Mouse (Mus musculus): ENCODE measurements around the gene Misp. TPM values are rescaled to one million over a fixed set of nuclear protein-coding genes. Genes with fewer than 3 reads are reported as not detected.

Gene Misp
- polyA plus RNA-seq, 1 experiment = not detected

DNA sequence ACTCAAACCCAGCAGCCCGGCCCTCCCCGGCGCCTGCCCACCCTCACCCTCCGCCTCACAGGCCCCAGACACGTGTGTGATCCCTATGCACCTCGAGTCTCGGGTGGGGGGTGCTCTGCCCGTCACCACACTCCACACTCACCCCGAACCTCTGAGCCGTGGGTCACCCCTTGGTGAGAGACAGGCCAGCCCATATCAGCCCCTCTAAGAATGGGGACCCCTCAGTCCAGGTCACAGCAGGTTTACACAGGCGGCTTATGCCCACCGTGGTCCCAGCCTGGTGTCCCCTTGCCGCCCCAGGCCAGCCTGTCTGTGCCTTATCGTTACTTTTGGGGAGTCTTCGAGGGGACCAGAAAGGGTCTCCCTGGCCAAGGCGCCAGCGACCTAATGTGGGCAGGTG lies 1.2 kb upstream of the Misp start:
- H3K4me3 ChIP-seq (replicated peaks; ENCODE audit: control insufficient read depth, low read depth, low read length) = no peak overlapping the region
- H3K4me1 ChIP-seq (ENCODE audit: control insufficient read depth, insufficient read depth, low read length) = no peaks in the 10 kb centered on the region; the same call in 1 of the 2 replicates
- no peak overlapping the region; the same call in 1 of the 2 replicates for H3K27ac ChIP-seq (ENCODE audit: control insufficient read depth, insufficient read depth, low read depth, low read length, poor library complexity)
- WGBS = 91% methylated on average over 17 of the region's 17 CpGs
- no peak for TF ChIP-seq CTCF (IDR thresholded peaks at IDR 0.05; ENCODE audit: control insufficient read depth, insufficient read depth, low read length)
- no peak for TF ChIP-seq POLR2A (IDR thresholded peaks at IDR 0.05; ENCODE audit: borderline replicate concordance, control insufficient read depth, low read depth, low read length)

DNA sequence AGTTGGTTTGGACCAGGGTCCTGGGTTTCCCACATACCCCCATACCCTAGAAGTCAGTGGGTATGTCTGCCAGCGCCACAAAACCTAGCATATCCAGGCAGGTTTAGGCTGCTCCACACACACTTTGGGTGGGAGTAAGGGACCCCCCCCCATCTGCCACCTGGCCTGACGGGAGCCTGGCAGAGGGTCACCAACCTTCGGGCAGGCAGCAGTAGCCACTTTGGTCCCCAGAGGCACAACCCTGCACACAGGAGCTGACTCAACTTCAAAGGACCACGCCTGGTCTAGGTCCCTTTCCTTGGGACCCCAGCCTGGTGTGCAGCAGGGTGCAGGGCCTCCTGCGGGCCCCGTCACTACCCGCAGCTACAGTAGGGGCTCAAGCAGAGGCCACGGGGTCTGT lies 512 bp upstream of the Misp start:
- no peak overlapping the region for H3K4me3 ChIP-seq (replicated peaks; ENCODE audit: control insufficient read depth, low read depth, low read length)
- no peak overlapping the region; the same call in 1 of the 2 replicates for H3K27ac ChIP-seq (ENCODE audit: control insufficient read depth, insufficient read depth, low read depth, low read length, poor library complexity)
- TF ChIP-seq CTCF (IDR thresholded peaks at IDR 0.05; ENCODE audit: control insufficient read depth, insufficient read depth, low read length) (no peak), POLR2A (IDR thresholded peaks at IDR 0.05; ENCODE audit: borderline replicate concordance, control insufficient read depth, low read depth, low read length) (no peak)
- H3K4me1 ChIP-seq (ENCODE audit: control insufficient read depth, insufficient read depth, low read length) = no peaks in the 10 kb centered on the region; the same call in 1 of the 2 replicates
- WGBS = 75% methylated on average over 8 of the region's 8 CpGs

DNA sequence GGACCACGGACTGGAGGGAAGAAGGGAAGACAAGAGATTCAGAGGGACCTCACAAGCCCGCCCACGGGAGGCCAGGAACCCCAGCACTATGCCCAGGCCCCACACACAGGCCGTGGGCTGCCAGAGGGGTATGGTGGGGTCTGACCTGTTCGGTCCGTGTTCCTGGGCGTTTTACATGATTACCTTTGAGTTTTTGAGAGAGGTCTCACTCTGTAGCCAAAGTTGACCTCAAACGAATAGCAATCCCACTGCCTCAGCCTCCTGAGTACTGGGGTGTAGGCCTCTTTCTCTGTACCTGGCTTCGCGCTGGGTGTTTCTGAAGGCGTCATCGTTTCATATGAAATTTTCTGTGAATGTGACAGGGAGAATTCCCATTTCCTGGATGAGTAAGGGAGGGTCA lies 942 bp downstream of the Misp start:
- H3K4me3 ChIP-seq (replicated peaks; ENCODE audit: control insufficient read depth, low read depth, low read length) = no peak overlapping the region
- no peak overlapping the region for H3K27ac ChIP-seq (ENCODE audit: control insufficient read depth, insufficient read depth, low read depth, low read length, poor library complexity)
- 89% methylated on average over 12 of the region's 12 CpGs for WGBS
- no peak for TF ChIP-seq POLR2A (IDR thresholded peaks at IDR 0.05; ENCODE audit: borderline replicate concordance, control insufficient read depth, low read depth, low read length)
- TF ChIP-seq CTCF (IDR thresholded peaks at IDR 0.05; ENCODE audit: control insufficient read depth, insufficient read depth, low read length) = no peak
- H3K4me1 ChIP-seq (ENCODE audit: control insufficient read depth, insufficient read depth, low read length) = no peaks in the 10 kb centered on the region; the same call in 1 of the 2 replicates

- no peak overlapping the region for H3K27ac ChIP-seq (ENCODE audit: control insufficient read depth, insufficient read depth, low read depth, low read length, poor library complexity)
- WGBS = 82% methylated on average over 17 of the region's 17 CpGs
- H3K4me1 ChIP-seq (ENCODE audit: control insufficient read depth, insufficient read depth, low read length) = no peaks in the 10 kb centered on the region; the same call in 1 of the 2 replicates
- no peak overlapping the region for H3K4me3 ChIP-seq (replicated peaks; ENCODE audit: control insufficient read depth, low read depth, low read length)
- no peak for TF ChIP-seq POLR2A (IDR thresholded peaks at IDR 0.05; ENCODE audit: borderline replicate concordance, control insufficient read depth, low read depth, low read length)
- TF ChIP-seq CTCF (IDR thresholded peaks at IDR 0.05; ENCODE audit: control insufficient read depth, insufficient read depth, low read length) = no peak
Measured at GRCm38 (mm10) chr10:79822372-79822771, 1.6 kb downstream of the Misp start.

GRCm38 (mm10) chr10:79823011-79823410 lies 2.2 kb downstream of the Misp start:
- H3K27ac ChIP-seq (ENCODE audit: control insufficient read depth, insufficient read depth, low read depth, low read length, poor library complexity) = no peak overlapping the region
- no peaks in the 10 kb centered on the region; the same call in 1 of the 2 replicates for H3K4me1 ChIP-seq (ENCODE audit: control insufficient read depth, insufficient read depth, low read length)
- WGBS = 47% methylated on average over 6 of the region's 6 CpGs
- TF ChIP-seq POLR2A (IDR thresholded peaks at IDR 0.05; ENCODE audit: borderline replicate concordance, control insufficient read depth, low read depth, low read length) = no peak
- no peak for TF ChIP-seq CTCF (IDR thresholded peaks at IDR 0.05; ENCODE audit: control insufficient read depth, insufficient read depth, low read length)
- H3K4me3 ChIP-seq (replicated peaks; ENCODE audit: control insufficient read depth, low read depth, low read length) = no peak overlapping the region

- Histone ChIP-seq H3K27ac (ENCODE audit: control insufficient read depth, insufficient read depth, low read depth, low read length, poor library complexity) (peak overlapping the region; percentile 14; the same call in 1 of the 2 replicates), H3K4me1 (ENCODE audit: control insufficient read depth, insufficient read depth, low read length) (no peaks in the 10 kb centered on the region; the same call in 1 of the 2 replicates), H3K4me3 (replicated peaks; ENCODE audit: control insufficient read depth, low read depth, low read length) (no peak overlapping the region)
- 23% methylated on average over 6 of the region's 6 CpGs for WGBS
- no peak for TF ChIP-seq POLR2A (IDR thresholded peaks at IDR 0.05; ENCODE audit: borderline replicate concordance, control insufficient read depth, low read depth, low read length)
- TF ChIP-seq CTCF (IDR thresholded peaks at IDR 0.05; ENCODE audit: control insufficient read depth, insufficient read depth, low read length) = no peak
Measured at GRCm38 (mm10) chr10:79824413-79824812, 3.6 kb downstream of the Misp start.

DNA sequence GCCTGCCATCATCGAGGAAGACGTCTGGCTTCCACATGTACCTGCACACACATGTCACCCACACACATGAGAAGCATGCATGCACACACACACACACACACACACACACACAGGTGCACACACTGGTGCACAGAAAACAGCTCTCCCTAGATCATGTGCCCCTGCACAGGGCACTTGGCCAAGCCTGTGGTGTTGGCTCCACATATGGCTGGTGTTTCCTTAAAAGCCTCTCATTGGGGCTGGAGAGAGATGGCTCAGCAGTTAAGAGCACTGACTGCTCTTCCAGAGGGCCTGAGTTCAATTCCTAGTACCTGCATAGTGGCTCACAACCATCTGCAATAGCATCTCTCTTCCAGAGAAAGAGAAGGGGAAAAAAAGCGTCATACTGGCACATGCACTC lies 10.8 kb downstream of the Misp start:
- Histone ChIP-seq H3K4me3 (replicated peaks; ENCODE audit: control insufficient read depth, low read depth, low read length) (no peak overlapping the region), H3K27ac (ENCODE audit: control insufficient read depth, insufficient read depth, low read depth, low read length, poor library complexity) (no peak overlapping the region), H3K4me1 (ENCODE audit: control insufficient read depth, insufficient read depth, low read length) (peaks cover 2% of the 10 kb centered on the region; the same call in 1 of the 2 replicates)
- TF ChIP-seq CTCF (IDR thresholded peaks at IDR 0.05; ENCODE audit: control insufficient read depth, insufficient read depth, low read length) (no peak), POLR2A (IDR thresholded peaks at IDR 0.05; ENCODE audit: borderline replicate concordance, control insufficient read depth, low read depth, low read length) (no peak)
- WGBS = 46% methylated on average over 3 of the region's 3 CpGs

DNA sequence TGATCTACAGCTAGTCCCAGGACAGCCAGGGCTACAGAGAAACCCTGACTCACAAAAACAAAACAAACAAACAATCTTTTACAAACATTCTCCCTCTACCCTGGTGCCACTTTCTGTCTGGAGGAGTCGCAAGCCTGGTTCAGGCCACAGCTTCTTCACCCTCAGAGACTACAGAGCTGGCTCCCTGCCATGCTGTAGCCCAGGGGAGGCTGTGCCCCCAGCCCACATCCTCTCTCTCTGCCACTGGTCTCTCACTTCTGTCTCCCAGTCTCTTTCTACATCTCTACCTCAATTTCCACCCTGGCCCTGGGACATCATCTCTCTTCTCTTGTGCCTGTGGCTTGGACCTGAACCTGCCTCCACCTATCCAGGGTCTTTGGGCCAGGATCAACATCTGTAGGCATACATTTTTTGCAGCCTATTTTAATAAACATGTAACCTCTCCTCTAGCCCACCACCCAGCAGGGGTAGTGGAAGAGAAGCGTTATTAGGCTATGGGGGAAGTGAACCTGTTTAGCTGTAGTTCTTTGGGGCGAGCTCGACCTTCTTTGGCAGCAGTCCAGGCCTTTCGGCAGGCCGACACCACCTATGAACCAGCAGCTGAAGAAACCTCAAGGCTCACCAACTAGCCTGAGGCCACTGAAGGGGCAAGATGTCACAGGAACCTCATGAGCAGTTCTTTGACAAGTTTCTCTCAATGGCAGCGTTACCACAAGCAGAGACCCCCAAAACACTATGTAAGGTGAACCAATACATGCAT lies 11.4 kb downstream of the Misp start:
- 6% methylated on average over 7 of the region's 7 CpGs for WGBS
- peaks cover 2% of the 10 kb centered on the region; the same call in 1 of the 2 replicates for H3K4me1 ChIP-seq (ENCODE audit: control insufficient read depth, insufficient read depth, low read length)
- H3K4me3 ChIP-seq (replicated peaks; ENCODE audit: control insufficient read depth, low read depth, low read length) = no peak overlapping the region
- H3K27ac ChIP-seq (ENCODE audit: control insufficient read depth, insufficient read depth, low read depth, low read length, poor library complexity) = no peak overlapping the region
- no peak for TF ChIP-seq POLR2A (IDR thresholded peaks at IDR 0.05; ENCODE audit: borderline replicate concordance, control insufficient read depth, low read depth, low read length)
- no peak for TF ChIP-seq CTCF (IDR thresholded peaks at IDR 0.05; ENCODE audit: control insufficient read depth, insufficient read depth, low read length)
